Mouse (Mus musculus): ENCODE results near the gene Asf1b. TPM values are rescaled to one million over a fixed set of nuclear protein-coding genes. Genes with fewer than 3 reads are reported as not detected.

The Asf1b gene
- polyA plus RNA-seq, 1 experiment from 2014 or later, result 58.3 TPM

GRCm38 (mm10) chr8:83964015-83964765 is 8.9 kb downstream of the Asf1b start:
- no peak overlapping the region for H3K27ac ChIP-seq (ENCODE audit: poor library complexity, severe bottlenecking)
- H3K36me3 ChIP-seq, result peaks cover 38% of the 10 kb centered on the region
- no peak for ATAC-seq (ENCODE audit: insufficient number of reproducible peaks, low FRiP score)
- H3K4me1 ChIP-seq (replicated peaks), result no peaks in the 10 kb centered on the region
- WGBS, result 83% methylated on average over 5 of the region's 5 CpGs
- no peak overlapping the region for H3K4me2 ChIP-seq
- H3K4me3 ChIP-seq, result no peak overlapping the region
- no peaks in the 10 kb centered on the region for H3K9me3 ChIP-seq (replicated peaks)
- no peaks in the 10 kb centered on the region for H3K27me3 ChIP-seq (replicated peaks)
- H3K9ac ChIP-seq, result no peak overlapping the region

- Histone ChIP-seq H3K27ac (ENCODE audit: poor library complexity, severe bottlenecking) (no peak overlapping the region), H3K9ac (no peak overlapping the region), H3K4me1 (replicated peaks) (peaks cover 7% of the 10 kb centered on the region), H3K27me3 (replicated peaks) (no peaks in the 10 kb centered on the region), H3K4me3 (no peak overlapping the region), H3K4me2 (no peak overlapping the region), H3K36me3 (peaks cover 45% of the 10 kb centered on the region), H3K9me3 (replicated peaks) (no peaks in the 10 kb centered on the region)
- ATAC-seq (ENCODE audit: insufficient number of reproducible peaks, low FRiP score), result no peak
- WGBS, result 88% methylated on average over 7 of the region's 7 CpGs
Measured at GRCm38 (mm10) chr8:83967701-83968100, 12.4 kb downstream of the Asf1b start.

- Histone ChIP-seq H3K4me1 (replicated peaks) (peaks cover 28% of the 10 kb centered on the region), H3K9me3 (replicated peaks) (no peaks in the 10 kb centered on the region), H3K9ac (no peak overlapping the region), H3K27ac (ENCODE audit: poor library complexity, severe bottlenecking) (no peak overlapping the region), H3K27me3 (replicated peaks) (no peaks in the 10 kb centered on the region), H3K4me2 (0 out of 2 replicates have a peak overlapping the region, but pooled peaks have one; percentile 88), H3K4me3 (no peak overlapping the region), H3K36me3 (peaks cover 33% of the 10 kb centered on the region)
- no peak for ATAC-seq (ENCODE audit: insufficient number of reproducible peaks, low FRiP score)
- WGBS, result 89% methylated on average over 4 of the region's 4 CpGs
Measured at GRCm38 (mm10) chr8:83971121-83971520, 15.8 kb downstream of the Asf1b start.

- Histone ChIP-seq H3K4me3 (peak overlapping the region; percentile 80), H3K4me2 (peak overlapping the region; percentile 88), H3K36me3 (peaks cover 30% of the 10 kb centered on the region), H3K4me1 (replicated peaks) (peaks cover 33% of the 10 kb centered on the region), H3K27ac (ENCODE audit: poor library complexity, severe bottlenecking) (no peak overlapping the region), H3K9ac (peak overlapping the region; percentile 81), H3K9me3 (replicated peaks) (no peaks in the 10 kb centered on the region), H3K27me3 (replicated peaks) (no peaks in the 10 kb centered on the region)
- no peak for ATAC-seq (ENCODE audit: insufficient number of reproducible peaks, low FRiP score)
- 72% methylated on average over 6 of the region's 6 CpGs for WGBS
Measured at GRCm38 (mm10) chr8:83971661-83972060, 16.4 kb downstream of the Asf1b start.

GRCm38 (mm10) chr8:83972150-83973120 is 17.1 kb downstream of the Asf1b start, which contains the start of gene Prkaca:
TSS of gene Prkaca (plus strand) at chr8:83972993.
- H3K27me3 ChIP-seq (replicated peaks), result no peaks in the 10 kb centered on the region
- H3K4me2 ChIP-seq, result peak within 1 kb of the TSS; percentile 96
- H3K4me3 ChIP-seq, result peak within 1 kb of the TSS; percentile 80
- WGBS, result 2% methylated on average over 90 of the region's 94 CpGs
- peak within 1 kb of the TSS; percentile 67 for H3K27ac ChIP-seq (ENCODE audit: poor library complexity, severe bottlenecking)
- peak within 1 kb of the TSS; percentile 91 for H3K9ac ChIP-seq
- peaks cover 24% of the 10 kb centered on the region for H3K36me3 ChIP-seq
- peaks cover 41% of the 10 kb centered on the region for H3K4me1 ChIP-seq (replicated peaks)
- ATAC-seq (ENCODE audit: insufficient number of reproducible peaks, low FRiP score), result peak; percentile 99
- H3K9me3 ChIP-seq (replicated peaks), result no peaks in the 10 kb centered on the region

- Histone ChIP-seq H3K4me1 (replicated peaks) (peaks cover 51% of the 10 kb centered on the region), H3K27ac (ENCODE audit: poor library complexity, severe bottlenecking) (peak overlapping the region; percentile 67), H3K9ac (peak overlapping the region; percentile 91), H3K4me3 (peak overlapping the region; percentile 80), H3K9me3 (replicated peaks) (no peaks in the 10 kb centered on the region), H3K36me3 (peaks cover 14% of the 10 kb centered on the region), H3K4me2 (peak overlapping the region; percentile 96), H3K27me3 (replicated peaks) (no peaks in the 10 kb centered on the region)
- WGBS, result 2% methylated on average over 37 of the region's 37 CpGs
- ATAC-seq (ENCODE audit: insufficient number of reproducible peaks, low FRiP score), result peak; percentile 23
Measured at GRCm38 (mm10) chr8:83973161-83974031, 18.1 kb downstream of the Asf1b start.

GRCm38 (mm10) chr8:83974521-83974920 is 19.2 kb downstream of the Asf1b start:
- Histone ChIP-seq H3K9ac (peak overlapping the region; percentile 91; the same call in 1 of the 2 replicates), H3K4me3 (peak overlapping the region; percentile 80), H3K4me2 (peak overlapping the region; percentile 96), H3K4me1 (replicated peaks) (peaks cover 62% of the 10 kb centered on the region), H3K9me3 (replicated peaks) (no peaks in the 10 kb centered on the region), H3K27me3 (replicated peaks) (no peaks in the 10 kb centered on the region), H3K36me3 (peaks cover 4% of the 10 kb centered on the region), H3K27ac (ENCODE audit: poor library complexity, severe bottlenecking) (peak overlapping the region; percentile 54)
- 65% methylated on average over 4 of the region's 4 CpGs for WGBS
- no peak for ATAC-seq (ENCODE audit: insufficient number of reproducible peaks, low FRiP score)

- no peak for ATAC-seq (ENCODE audit: insufficient number of reproducible peaks, low FRiP score)
- H3K9ac ChIP-seq, result 0 out of 2 replicates have a peak overlapping the region, but pooled peaks have one; percentile 10
Measured at GRCm38 (mm10) chr8:83976101-83976630, 20.9 kb downstream of the Asf1b start.

GRCm38 (mm10) chr8:83976779-83977350 is 21.6 kb downstream of the Asf1b start:
- H3K4me3 ChIP-seq, result no peak overlapping the region
- H3K4me1 ChIP-seq (replicated peaks), result peaks cover 75% of the 10 kb centered on the region
- no peak overlapping the region for H3K4me2 ChIP-seq
- H3K27ac ChIP-seq (ENCODE audit: poor library complexity, severe bottlenecking), result no peak overlapping the region; the same call in 1 of the 2 replicates
- no peaks in the 10 kb centered on the region for H3K27me3 ChIP-seq (replicated peaks)
- no peaks in the 10 kb centered on the region for H3K9me3 ChIP-seq (replicated peaks)
- WGBS, result 81% methylated on average over 5 of the region's 5 CpGs
- peaks cover 14% of the 10 kb centered on the region for H3K36me3 ChIP-seq
- no peak overlapping the region for H3K9ac ChIP-seq
- no peak for ATAC-seq (ENCODE audit: insufficient number of reproducible peaks, low FRiP score)

More at GRCm38 (mm10) chr8:83976101-83976630, 20.9 kb downstream of the Asf1b start:
- no peaks in the 10 kb centered on the region for H3K27me3 ChIP-seq (replicated peaks)
- H3K27ac ChIP-seq (ENCODE audit: poor library complexity, severe bottlenecking), result no peak overlapping the region
- H3K36me3 ChIP-seq, result peaks cover 7% of the 10 kb centered on the region
- H3K9me3 ChIP-seq (replicated peaks), result no peaks in the 10 kb centered on the region
- 83% methylated on average over 4 of the region's 4 CpGs for WGBS
- H3K4me3 ChIP-seq, result no peak overlapping the region
- no peak overlapping the region for H3K4me2 ChIP-seq
- H3K4me1 ChIP-seq (replicated peaks), result peaks cover 77% of the 10 kb centered on the region

- Histone ChIP-seq H3K9me3 (replicated peaks) (no peaks in the 10 kb centered on the region), H3K4me1 (replicated peaks) (peaks cover 73% of the 10 kb centered on the region), H3K27ac (ENCODE audit: poor library complexity, severe bottlenecking) (peak overlapping the region; percentile 49), H3K36me3 (peaks cover 22% of the 10 kb centered on the region), H3K4me3 (no peak overlapping the region), H3K27me3 (replicated peaks) (no peaks in the 10 kb centered on the region), H3K4me2 (peak overlapping the region; percentile 30), H3K9ac (peak overlapping the region; percentile 54)
- ATAC-seq (ENCODE audit: insufficient number of reproducible peaks, low FRiP score), result no peak
- WGBS, result 56% methylated on average over 6 of the region's 6 CpGs
Measured at GRCm38 (mm10) chr8:83977646-83978045, 22.3 kb downstream of the Asf1b start.
